Mouse (Mus musculus): Measurements from ENCODE around the gene Washc4.

- TF ChIP-seq CTCF (IDR thresholded peaks at IDR 0.05; ENCODE audit: borderline replicate concordance, control insufficient read depth, extremely low read depth, insufficient read depth, low read length, poor library complexity) = no peak
- no peak for TF ChIP-seq POLR2A (IDR thresholded peaks at IDR 0.05; ENCODE audit: control insufficient read depth, extremely low read depth, insufficient read depth, low read length, poor library complexity)
These were observed 3.5 kb upstream of the Washc4 start for GRCm38 (mm10) chr10:83540092-83540491.

All from thymus, adult 2 months (tissue).